Mouse (Mus musculus) gastrocnemius, adult 8-10 months (tissue): ENCODE measurements around the gene Gm3696. TPM values are rescaled to one million over a fixed set of nuclear protein-coding genes. Genes with fewer than 3 reads are reported as not detected.
"Not testable (repeated sequence)": the region's sequence is repeated elsewhere in the genome, so short reads cannot be mapped to it uniquely, and the experiment has no call there.

Experiments
- DNase-seq, 2 experiments: peaks; one replicate each; pipeline ENCODE4 v3.0.0; 2022; ENCODE audit warnings: low spot score in 2 of 2
- total RNA-seq, 4 experiments: library from RNA; stranded (reverse); gene quantifications; 2 replicates each; pipeline ENCODE4 v1.2.4; 2022

Gm3696 gene
- under 1 TPM in 2 of 4 experiments, not detected in 2; 0.20 to 0.24 TPM for total RNA-seq

DNA sequence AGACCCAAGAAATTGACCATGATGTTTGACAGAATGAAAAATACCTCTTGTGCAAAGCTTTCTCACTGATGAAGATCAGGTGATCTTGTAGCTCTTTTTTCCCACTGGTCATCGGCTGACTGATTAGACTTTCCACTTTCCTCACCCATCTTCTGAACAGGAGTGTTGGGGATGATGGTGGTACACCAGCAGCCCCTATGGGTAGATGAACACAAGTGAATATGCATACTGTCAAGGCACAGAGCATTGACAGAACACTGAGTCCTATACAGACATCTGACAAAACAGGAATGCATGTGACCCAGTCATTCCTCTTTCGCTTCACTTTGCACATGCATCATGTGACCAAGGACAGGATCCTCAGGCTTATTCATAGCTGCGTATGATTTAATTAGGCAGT, at the start of gene Gm3696:
Gene Gm3696, minus strand, starts transcription at position 101 of the 400 bp plus-strand sequence.
- DNase-seq, result not testable (repeated sequence)

- not testable (repeated sequence) for DNase-seq
Measured at GRCm38 (mm10) chr14:7125312-7125711, 24.9 kb upstream of the Gm3696 start, which contains the start of gene Gm6676. Gm6676 (minus strand) TSS chr14:7125412.

DNA sequence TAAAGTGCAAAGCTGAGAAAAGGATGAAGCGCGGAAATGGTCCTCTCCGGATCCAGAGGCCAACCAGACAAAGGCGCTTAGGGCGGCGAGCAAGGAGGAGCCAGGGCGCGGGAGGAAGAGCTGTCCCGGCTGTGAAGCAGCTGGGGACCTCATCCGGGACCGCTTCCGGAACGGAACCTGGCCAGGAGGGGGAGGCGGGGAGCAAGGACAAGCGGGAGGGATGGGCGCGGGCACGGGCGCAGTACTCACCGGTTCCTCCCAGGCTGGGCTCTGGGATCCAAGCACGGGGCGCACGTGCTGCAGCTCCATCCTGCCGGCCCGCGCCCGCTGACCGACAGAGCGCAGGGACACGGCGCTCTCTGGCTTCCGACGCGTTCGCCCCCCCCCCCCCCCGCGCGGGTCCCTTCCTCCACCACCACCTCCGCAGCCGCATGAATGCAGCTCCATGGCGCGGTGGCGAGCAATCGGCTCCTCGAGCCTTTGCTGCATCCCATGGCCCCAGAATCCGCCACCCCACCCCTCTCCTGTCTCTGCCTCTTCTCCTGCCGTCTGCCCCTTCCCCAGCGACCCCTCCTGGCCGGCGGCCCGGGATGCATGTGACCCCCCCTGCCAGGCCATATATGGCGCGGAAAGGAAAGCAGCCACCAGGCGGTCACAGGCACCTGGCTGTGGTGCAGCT, 4.8 kb upstream of the Gm3696 start:
- DNase-seq, result not testable (repeated sequence)

- DNase-seq, result not testable (repeated sequence)
Measured at GRCm38 (mm10) chr14:7044870-7045269, 55.6 kb downstream of the Gm3696 start, which contains the start of gene Gm3685. Gm3685 (minus strand) TSS chr14:7044970.

Other genes with a start within 250 kb of the Gm3696 start
- under 1 TPM in 1 of 4 experiments, not detected in 3; 0.20 TPM for gene Gm3667, start 210.7 kb downstream of the Gm3696 start, total RNA-seq
- gene Gm6356, start 126.8 kb downstream of the Gm3696 start, total RNA-seq, result not detected
- under 1 TPM in 1 of 4 experiments, not detected in 3; 0.17 TPM for gene Gm10406, start 73.2 kb downstream of the Gm3696 start, total RNA-seq
- not detected for gene Gm3685, start 55.7 kb downstream of the Gm3696 start, total RNA-seq
- not detected for gene Gm6676, start 24.8 kb upstream of the Gm3696 start, total RNA-seq
- not detected for gene Gm3512, start 73.9 kb upstream of the Gm3696 start, total RNA-seq
- gene Gm16434, start 93.9 kb upstream of the Gm3696 start, total RNA-seq, result not detected
- gene Gm3727, start 164.1 kb upstream of the Gm3696 start, total RNA-seq, result not detected
- gene Gm3739, start 214.4 kb upstream of the Gm3696 start, total RNA-seq, result not detected
- gene Gm5797, start 231.8 kb upstream of the Gm3696 start, total RNA-seq, result not detected